Mouse (Mus musculus): ENCODE data around the gene Rab36.

DNA sequence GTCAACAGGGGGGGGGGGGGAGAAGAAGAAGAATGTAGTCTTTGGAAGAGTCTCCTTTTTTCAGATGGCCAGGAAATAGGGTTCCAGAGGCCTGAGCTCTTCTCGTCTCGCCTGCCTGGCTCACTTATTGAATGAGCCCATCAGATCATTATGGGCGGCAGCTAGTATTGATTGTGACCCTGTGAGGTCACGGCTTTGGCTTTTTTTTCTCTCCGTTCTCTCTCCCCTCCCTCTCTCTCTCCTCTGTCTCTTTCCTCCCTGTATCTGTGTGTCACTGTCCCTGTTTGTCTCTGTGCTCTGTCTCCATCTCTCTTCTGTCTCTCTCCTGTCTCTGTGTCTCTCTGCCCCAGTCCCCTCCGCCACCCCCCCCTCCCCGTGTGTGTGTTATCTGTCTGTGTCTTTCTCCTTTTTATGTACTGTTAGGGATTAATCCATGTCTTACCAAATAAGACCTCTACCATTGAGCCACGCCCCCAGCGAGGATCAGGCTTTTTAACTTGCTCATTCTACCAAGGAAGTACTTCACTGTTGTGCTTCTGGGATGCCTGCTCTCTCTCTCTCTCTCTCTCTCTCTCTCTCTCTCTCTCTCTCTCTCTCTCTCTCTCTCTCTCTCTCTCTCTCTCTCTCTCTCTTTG lies 22.0 kb downstream of the Rab36 start:
- no peak for TF ChIP-seq POLR2A (IDR thresholded peaks at IDR 0.05; ENCODE audit: borderline replicate concordance, extremely low read depth, insufficient read depth, insufficient read length, poor library complexity, severe bottlenecking)
- no peak for TF ChIP-seq CTCF (IDR thresholded peaks at IDR 0.05; ENCODE audit: borderline replicate concordance, extremely low read depth, insufficient read depth, insufficient read length)
